Mouse (Mus musculus) forebrain, embryonic 10.5 days (tissue): ENCODE results near the gene Syngr2. TPM values are rescaled to one million over a fixed set of nuclear protein-coding genes. Genes with fewer than 3 reads are reported as not detected.

Experiments
- DNase-seq: peaks from one replicate; pipeline ENCODE4 v3.0.0-alpha.2; 2017; ENCODE audit warnings: low spot score; ENCODE audit errors: extremely low spot score
- H3K27ac ChIP-seq: fragments of 300-500 bp; sonication (generic); 2 replicates; pipeline ENCODE4 v1.5.1; 2016; ENCODE audit warnings: mild to moderate bottlenecking
- H3K27me3 ChIP-seq: fragments of 300-500 bp; sonication (generic); 2 replicates; pipeline ENCODE4 v1.6.1; 2016; ENCODE audit warnings: mild to moderate bottlenecking; ENCODE audit not compliant: poor library complexity, severe bottlenecking
- H3K36me3 ChIP-seq: fragments of 300-500 bp; sonication (generic); replicated peaks from 2 replicates; pipeline ENCODE4 v1.6.1; 2016; ENCODE audit warnings: mild to moderate bottlenecking, moderate library complexity
- H3K4me1 ChIP-seq: fragments of 300-500 bp; sonication (generic); 2 replicates; pipeline ENCODE4 v1.6.1; 2016
- H3K4me3 ChIP-seq: fragments of 300-500 bp; sonication (generic); 2 replicates; pipeline ENCODE4 v1.5.1; 2016; ENCODE audit warnings: mild to moderate bottlenecking, moderate library complexity
- H3K9me3 ChIP-seq: fragments of 300-500 bp; sonication (generic); 2 replicates; pipeline ENCODE4 v1.6.1; 2016; ENCODE audit warnings: mild to moderate bottlenecking, moderate library complexity
- WGBS: fragments of 180-500 bp; shearing (Covaris S2); methylation state at CpG from one replicate; pipeline ENCODE4 v1.1.7; 2016; 5-methylcytosine and 5-hydroxymethylcytosine counted together
- polyA plus RNA-seq: library from polyadenylated mRNA; unstranded; fragments of >200 nt; fragmentation: Nextera tagmentation; extraction: Ambion mirVana; gene quantifications from 2 replicates; pipeline ENCODE4 v1.2.1, GENCODE M21; 2016

Syngr2 gene
- polyA plus RNA-seq, 1 experiment from 2014 or later, result 38.0 TPM

DNA sequence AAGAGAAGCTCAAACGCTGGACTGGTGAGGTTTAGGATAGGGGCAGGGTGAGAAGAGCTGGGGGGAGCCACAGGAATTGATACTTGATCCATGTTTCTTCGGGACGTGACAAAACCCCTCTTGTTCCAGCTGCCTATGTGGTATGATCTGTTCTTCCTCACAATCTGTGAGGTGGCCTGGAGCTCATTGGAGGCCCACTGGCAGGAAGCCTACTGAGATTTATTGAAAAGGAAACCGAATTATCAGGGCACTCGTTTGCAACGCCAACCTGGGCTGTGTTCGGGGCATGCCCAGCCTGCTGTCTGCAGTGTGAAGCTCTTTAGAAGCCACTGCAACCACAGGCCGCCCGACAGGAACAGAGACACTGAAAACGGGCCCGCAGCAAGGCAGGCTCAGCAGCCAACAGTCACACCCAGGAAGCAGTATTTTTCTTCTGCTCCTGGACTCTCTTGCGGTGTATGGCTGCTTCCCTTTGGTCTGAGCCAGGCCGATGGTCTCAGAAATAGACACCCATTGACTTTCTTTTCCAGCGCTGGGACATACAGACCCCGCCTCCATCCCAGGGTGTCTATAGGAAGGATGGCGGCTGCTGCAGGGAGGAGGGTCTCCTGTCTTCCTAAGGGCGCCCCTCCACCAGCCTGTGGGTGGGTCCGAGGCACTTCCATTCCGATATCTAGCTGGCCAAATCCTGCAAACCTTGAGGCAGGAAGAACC, 39.0 kb downstream of the Syngr2 start:
- Histone ChIP-seq H3K4me1 (peaks cover 37% of the 10 kb centered on the region), H3K4me3 (peak overlapping the region; percentile 76), H3K27me3 (no peaks in the 10 kb centered on the region), H3K27ac (peak overlapping the region; percentile 95), H3K36me3 (peaks cover 32% of the 10 kb centered on the region), H3K9me3 (no peaks in the 10 kb centered on the region)
- 12% methylated on average over 19 of the region's 19 CpGs for WGBS
- no peak for DNase-seq

DNA sequence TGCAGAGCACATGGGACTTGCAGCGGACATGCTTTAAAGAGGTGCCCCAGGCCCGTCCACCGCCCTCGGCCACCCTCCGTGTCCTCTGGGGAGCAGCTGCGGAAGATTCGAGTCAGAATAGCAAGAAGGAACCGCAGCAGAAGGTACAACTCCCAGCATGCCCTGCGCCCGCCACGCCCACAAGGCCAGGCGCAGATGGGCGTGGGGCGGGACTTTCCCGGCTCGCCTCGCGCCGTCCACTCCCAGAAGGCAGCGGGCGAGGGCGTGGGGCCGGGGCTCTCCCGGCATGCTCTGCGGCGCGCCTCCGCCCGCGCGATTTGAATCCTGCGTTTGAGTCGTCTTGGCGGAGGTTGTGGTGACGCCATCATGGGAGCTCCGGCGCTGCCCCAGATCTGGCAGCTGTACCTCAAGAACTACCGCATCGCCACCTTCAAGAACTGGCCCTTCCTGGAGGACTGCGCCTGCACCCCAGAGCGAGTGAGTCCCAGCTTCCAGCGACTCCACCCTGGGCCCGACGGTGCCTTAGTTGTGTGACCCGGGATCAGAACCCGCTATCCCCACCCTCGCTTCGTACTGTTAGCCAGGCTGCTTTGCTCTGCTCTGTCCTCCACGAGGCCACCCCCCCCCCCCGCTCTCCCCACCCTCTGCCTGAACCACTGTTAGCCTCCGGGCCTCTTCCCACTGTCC, 39.7 kb downstream of the Syngr2 start, which contains the start of gene Birc5:
Gene Birc5, plus strand, starts transcription at position 267 of the 687 bp plus-strand sequence.
- peak within 1 kb of the TSS; percentile 95 for H3K27ac ChIP-seq
- peaks cover 37% of the 10 kb centered on the region for H3K4me1 ChIP-seq
- H3K36me3 ChIP-seq, result peaks cover 39% of the 10 kb centered on the region
- H3K9me3 ChIP-seq, result no peaks in the 10 kb centered on the region
- peak; percentile 93 for DNase-seq
- H3K4me3 ChIP-seq, result peak within 1 kb of the TSS; percentile 76
- no peaks in the 10 kb centered on the region for H3K27me3 ChIP-seq
- under 1% methylated on average over 51 of the region's 51 CpGs for WGBS

GRCm38 (mm10) chr11:117852875-117853274, 43.4 kb downstream of the Syngr2 start:
- Histone ChIP-seq H3K9me3 (peaks cover 6% of the 10 kb centered on the region; the same call in 1 of the 2 replicates), H3K27ac (no peak overlapping the region), H3K36me3 (peaks cover 75% of the 10 kb centered on the region), H3K27me3 (no peaks in the 10 kb centered on the region), H3K4me1 (peaks cover 30% of the 10 kb centered on the region), H3K4me3 (no peak overlapping the region)
- 95% methylated on average over 3 of the region's 3 CpGs for WGBS
- no peak for DNase-seq

GRCm38 (mm10) chr11:117854241-117854640, 44.8 kb downstream of the Syngr2 start:
- no peak overlapping the region for H3K4me3 ChIP-seq
- WGBS, result 90% methylated on average over 9 of the region's 9 CpGs
- H3K4me1 ChIP-seq, result peaks cover 30% of the 10 kb centered on the region
- H3K36me3 ChIP-seq, result peaks cover 87% of the 10 kb centered on the region
- peaks cover 11% of the 10 kb centered on the region for H3K27me3 ChIP-seq
- DNase-seq, result no peak
- no peak overlapping the region for H3K27ac ChIP-seq
- peaks cover 6% of the 10 kb centered on the region; the same call in 1 of the 2 replicates for H3K9me3 ChIP-seq

- DNase-seq, result no peak
- H3K27ac ChIP-seq, result no peak overlapping the region
- no peak overlapping the region for H3K4me3 ChIP-seq
- H3K9me3 ChIP-seq, result peaks cover 6% of the 10 kb centered on the region; the same call in 1 of the 2 replicates
- H3K36me3 ChIP-seq, result peaks cover 86% of the 10 kb centered on the region
- H3K4me1 ChIP-seq, result peaks cover 30% of the 10 kb centered on the region
- 96% methylated on average over 5 of the region's 5 CpGs for WGBS
- peaks cover 23% of the 10 kb centered on the region for H3K27me3 ChIP-seq
Observed at GRCm38 (mm10) chr11:117855360-117855759, 45.9 kb downstream of the Syngr2 start.

- Histone ChIP-seq H3K4me1 (peaks cover 30% of the 10 kb centered on the region), H3K4me3 (no peak overlapping the region), H3K9me3 (peaks cover 6% of the 10 kb centered on the region; the same call in 1 of the 2 replicates), H3K27ac (no peak overlapping the region), H3K36me3 (peaks cover 79% of the 10 kb centered on the region), H3K27me3 (peaks cover 29% of the 10 kb centered on the region)
- no peak for DNase-seq
- 79% methylated on average over 1 of the region's 1 CpGs for WGBS
Observed at GRCm38 (mm10) chr11:117855975-117856374, 46.5 kb downstream of the Syngr2 start.

DNA sequence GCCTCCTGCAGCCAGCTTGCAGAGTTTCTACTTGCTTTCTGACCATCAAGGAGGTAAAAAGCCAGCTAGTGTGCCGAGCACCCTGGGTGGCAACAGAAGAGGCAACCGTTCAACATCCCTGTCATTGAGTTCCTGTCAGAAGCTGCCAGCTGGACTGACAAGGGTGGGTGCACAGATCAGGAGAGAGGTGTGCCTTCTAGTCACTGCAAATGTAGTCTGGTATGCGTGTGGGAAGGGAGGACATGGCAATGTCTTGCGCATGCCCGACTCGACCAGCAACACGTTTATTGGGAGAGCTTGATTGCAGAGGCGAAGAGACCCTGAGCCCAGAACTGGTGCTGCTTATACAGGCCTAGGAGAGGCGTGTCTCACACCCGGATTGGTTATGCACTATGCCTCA, 48.0 kb downstream of the Syngr2 start:
- 96% methylated on average over 10 of the region's 10 CpGs for WGBS
- Histone ChIP-seq H3K9me3 (peaks cover 6% of the 10 kb centered on the region; the same call in 1 of the 2 replicates), H3K4me3 (no peak overlapping the region), H3K36me3 (peaks cover 65% of the 10 kb centered on the region), H3K4me1 (peaks cover 34% of the 10 kb centered on the region), H3K27ac (no peak overlapping the region), H3K27me3 (peaks cover 44% of the 10 kb centered on the region)
- no peak for DNase-seq

DNA sequence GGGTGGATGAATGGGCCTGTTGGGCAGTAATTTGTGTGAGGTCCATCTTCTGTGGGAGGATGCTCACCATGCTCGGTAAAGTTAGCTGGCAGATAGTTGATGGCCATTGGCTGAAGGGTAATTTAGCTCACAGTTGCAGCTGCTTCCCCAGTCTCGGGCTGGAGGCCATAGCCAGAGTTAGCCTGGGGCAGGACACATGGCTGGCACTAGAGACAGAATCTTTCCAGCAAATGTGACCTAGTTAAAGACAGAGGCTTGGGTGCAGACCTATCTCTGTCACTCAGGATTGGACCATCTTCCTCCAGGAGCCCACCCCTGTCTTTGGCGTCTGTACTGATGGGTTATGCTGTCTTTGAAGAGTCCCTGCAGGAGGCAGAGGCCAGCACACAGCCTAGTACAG, 48.9 kb downstream of the Syngr2 start:
- H3K4me1 ChIP-seq, result peaks cover 43% of the 10 kb centered on the region
- peaks cover 53% of the 10 kb centered on the region for H3K27me3 ChIP-seq
- H3K9me3 ChIP-seq, result peaks cover 6% of the 10 kb centered on the region; the same call in 1 of the 2 replicates
- no peak overlapping the region for H3K4me3 ChIP-seq
- DNase-seq, result no peak
- WGBS, result 69% methylated on average over 3 of the region's 3 CpGs
- no peak overlapping the region for H3K27ac ChIP-seq
- peaks cover 55% of the 10 kb centered on the region for H3K36me3 ChIP-seq

- peak within 1 kb of the TSS; percentile 32 for H3K4me3 ChIP-seq
- peaks cover 73% of the 10 kb centered on the region for H3K27me3 ChIP-seq
- WGBS, result 4% methylated on average over 23 of the region's 23 CpGs
- DNase-seq, result no peak
- peaks cover 6% of the 10 kb centered on the region; the same call in 1 of the 2 replicates for H3K9me3 ChIP-seq
- peaks cover 65% of the 10 kb centered on the region for H3K4me1 ChIP-seq
- peaks cover 34% of the 10 kb centered on the region for H3K36me3 ChIP-seq
- H3K27ac ChIP-seq, result no peak within 1 kb of the TSS
Observed at GRCm38 (mm10) chr11:117860601-117861000, 51.1 kb downstream of the Syngr2 start, which contains the start of gene Tmem235. TSS of gene Tmem235 (plus strand) at chr11:117860752.

- Histone ChIP-seq H3K27ac (peak overlapping the region; percentile 85), H3K27me3 (peaks cover 89% of the 10 kb centered on the region)
Observed at GRCm38 (mm10) chr11:117863174-117863856, 53.8 kb downstream of the Syngr2 start.

More at GRCm38 (mm10) chr11:117863174-117863856, 53.8 kb downstream of the Syngr2 start:
- Histone ChIP-seq H3K4me1 (peaks cover 90% of the 10 kb centered on the region), H3K9me3 (no peaks in the 10 kb centered on the region), H3K36me3 (peaks cover 13% of the 10 kb centered on the region), H3K4me3 (no peak overlapping the region)
- WGBS, result 21% methylated on average over 11 of the region's 11 CpGs
- no peak for DNase-seq
